Mouse (Mus musculus): ENCODE measurements around the gene Plac8. TPM values are rescaled to one million over a fixed set of nuclear protein-coding genes. Genes with fewer than 3 reads are reported as not detected.

The Plac8 gene
- total RNA-seq (2021): 1 to 10 TPM in 1 of 2 experiments, under 1 TPM in 1; 0.36 to 1.4 TPM

DNA sequence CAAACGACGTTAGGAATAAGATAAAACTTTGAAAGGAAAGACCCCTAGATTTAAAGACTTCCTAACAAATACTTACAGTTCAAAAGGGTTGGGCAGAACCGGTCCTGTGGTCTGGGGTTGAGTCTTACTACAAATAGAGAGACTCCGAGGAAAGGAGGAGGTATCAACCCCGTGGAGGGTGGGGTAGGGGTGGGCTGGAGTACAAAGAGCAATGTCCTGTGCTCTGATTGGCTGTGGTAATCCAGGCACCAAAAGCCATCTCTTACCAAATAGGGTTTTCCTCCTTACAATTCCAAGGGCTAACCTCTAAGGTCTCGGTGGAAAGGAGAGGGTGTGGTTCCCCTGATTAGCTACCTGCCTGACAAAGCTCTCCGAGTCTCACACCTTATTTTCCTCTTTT is at the start of gene Plac8:
TSS of gene Plac8 (minus strand) at position 177 of the 400 bp plus-strand sequence.
- DNase-seq (ENCODE audit: low spot score): no peak
- intact Hi-C loops (cut with DNase I): no loop called here

GRCm38 (mm10) chr5:100620952-100621351 is 48.9 kb upstream of the Plac8 start:
- intact Hi-C loops (cut with DNase I): no loop called here
- DNase-seq (ENCODE audit: low spot score): no peak

- intact Hi-C loops (cut with DNase I): no loop called here
- DNase-seq (ENCODE audit: low spot score): no peak
Observed at GRCm38 (mm10) chr5:100619586-100620275, 47.7 kb upstream of the Plac8 start.

DNA sequence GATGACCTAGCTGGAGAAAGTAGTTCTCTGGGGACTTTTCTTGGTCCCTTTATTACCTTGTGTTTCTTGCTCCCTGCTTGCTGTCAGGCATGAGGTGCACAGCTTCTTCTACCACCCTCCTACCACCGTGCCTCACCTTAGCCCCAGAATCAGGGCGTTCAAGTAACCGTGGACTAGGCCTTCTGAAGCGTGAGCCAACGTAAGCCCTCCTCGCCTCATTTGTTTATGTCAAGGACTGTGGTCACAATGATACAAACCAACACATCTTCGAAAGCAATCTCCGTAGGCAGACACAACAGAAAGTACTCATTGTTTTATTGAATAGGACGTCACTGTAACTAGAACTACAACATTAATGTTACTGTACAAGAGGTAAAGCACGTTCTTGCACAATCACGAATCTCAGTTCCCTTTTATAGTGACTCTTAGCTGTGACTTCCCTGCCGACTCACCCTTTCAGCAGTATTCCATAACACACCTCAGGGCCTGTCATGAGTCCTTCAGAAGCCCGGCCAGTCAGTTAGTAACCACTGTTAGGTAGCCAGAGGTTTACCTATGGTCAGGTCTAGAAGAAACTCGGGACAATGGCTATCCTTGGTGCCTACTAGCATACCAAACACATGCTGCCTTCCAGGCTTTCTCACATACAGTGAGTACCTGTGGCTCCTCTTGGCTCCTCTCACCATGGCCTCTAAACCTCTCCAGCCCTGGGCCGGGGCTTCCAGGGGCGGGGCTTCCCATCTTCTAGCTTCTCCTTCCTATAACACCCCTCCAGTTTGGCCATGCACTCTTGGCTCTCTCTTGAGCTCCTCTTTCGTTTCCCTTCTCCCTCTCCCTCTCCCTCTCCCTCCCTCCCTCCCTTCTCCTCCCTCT is 42.1 kb upstream of the Plac8 start:
- no peak for DNase-seq (ENCODE audit: low spot score)
- intact Hi-C loops (cut with DNase I): no loop called here

GRCm38 (mm10) chr5:100607868-100608267 is 35.8 kb upstream of the Plac8 start:
- intact Hi-C loops (cut with DNase I): no loop called here
- DNase-seq (ENCODE audit: low spot score): no peak

- DNase-seq (ENCODE audit: low spot score): no peak
- intact Hi-C loops (cut with DNase I): no loop called here
Observed at GRCm38 (mm10) chr5:100607090-100607762, 35.2 kb upstream of the Plac8 start.

GRCm38 (mm10) chr5:100605828-100606229 is 33.8 kb upstream of the Plac8 start:
- DNase-seq (ENCODE audit: low spot score): peak; percentile 52
- intact Hi-C loops (cut with DNase I): no loop called here

GRCm38 (mm10) chr5:100604061-100604460 is 32.0 kb upstream of the Plac8 start:
- intact Hi-C loops (cut with DNase I): no loop called here
- no peak for DNase-seq (ENCODE audit: low spot score)

DNA sequence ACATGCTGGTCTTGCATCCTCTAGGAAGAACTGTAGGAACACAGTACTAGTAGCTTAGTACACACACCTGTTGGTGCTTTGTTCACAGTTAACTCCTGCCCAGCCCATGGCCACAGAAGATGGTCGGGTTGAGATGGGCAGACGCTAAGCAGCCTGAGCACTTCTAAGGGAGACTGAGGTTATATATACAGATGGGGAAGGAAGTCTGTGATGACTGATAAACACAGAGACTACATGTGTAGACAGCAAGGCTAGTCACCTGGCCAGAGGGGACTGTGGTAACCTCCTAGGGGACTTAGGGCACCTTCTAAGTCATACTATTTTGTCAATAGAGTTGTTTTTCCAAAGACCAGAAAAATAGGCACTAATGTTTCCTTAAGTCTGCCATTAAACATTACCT is 29.8 kb upstream of the Plac8 start:
- intact Hi-C loops (cut with DNase I): no loop called here
- DNase-seq (ENCODE audit: low spot score): no peak

DNA sequence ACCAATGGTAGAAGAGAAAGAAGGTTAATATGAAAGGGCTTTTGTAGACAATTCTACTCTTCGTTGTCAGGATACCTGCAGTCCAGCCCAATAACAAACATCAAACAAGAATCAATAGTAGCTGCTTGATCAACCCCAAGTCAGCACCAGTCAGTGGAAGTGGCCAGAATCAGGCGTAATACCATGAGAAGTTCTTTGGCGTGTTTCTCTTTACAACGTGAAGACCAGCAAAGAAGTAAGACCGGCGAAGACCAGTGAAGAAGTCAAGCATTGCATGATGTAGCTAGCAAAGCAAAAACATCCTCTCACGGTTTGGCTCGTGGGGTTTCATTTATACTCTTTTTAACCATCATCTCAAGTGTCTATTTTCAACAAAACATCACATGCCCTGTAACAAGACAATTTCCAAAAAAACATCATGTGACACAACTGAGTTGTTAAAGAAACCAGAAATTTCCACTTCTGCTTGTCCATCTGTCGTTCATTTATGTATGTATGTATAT is 27.0 kb upstream of the Plac8 start:
- intact Hi-C loops (cut with DNase I): no loop called here

DNA sequence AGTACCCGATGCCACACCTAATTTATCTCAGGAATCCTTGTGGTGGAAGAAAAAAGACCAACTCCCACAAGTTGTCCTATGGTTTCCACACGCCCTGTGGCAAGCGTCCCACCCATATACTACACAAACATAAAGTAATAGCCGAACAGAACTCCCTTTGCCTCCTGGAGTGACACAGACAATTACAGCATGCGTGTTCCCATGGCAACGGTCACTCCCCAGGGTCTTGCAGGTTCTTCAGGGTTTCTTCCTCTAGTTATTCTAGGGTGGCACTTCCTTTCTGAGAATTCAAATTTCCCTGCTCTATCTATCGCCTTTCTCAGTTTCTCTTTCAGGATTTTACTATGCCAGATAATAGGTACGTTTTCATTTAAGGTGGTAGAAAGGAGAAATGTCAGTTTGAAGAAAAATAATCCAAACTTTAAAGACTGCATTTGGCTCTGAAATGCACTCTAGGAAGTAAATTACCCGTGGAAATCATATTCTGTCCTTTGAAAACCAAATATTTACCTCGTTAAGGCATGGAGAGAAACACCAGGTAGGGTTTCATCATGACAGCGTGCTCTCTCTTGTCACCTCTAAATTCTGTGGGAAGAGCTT is 25.9 kb upstream of the Plac8 start:
- intact Hi-C loops (cut with DNase I): no loop called here
- DNase-seq (ENCODE audit: low spot score): no peak

More for the DNA sequence above, 27.0 kb upstream of the Plac8 start:
- DNase-seq (ENCODE audit: low spot score): no peak

GRCm38 (mm10) chr5:100595999-100596398 is 24.0 kb upstream of the Plac8 start:
- DNase-seq (ENCODE audit: low spot score): no peak
- intact Hi-C loops (cut with DNase I): no loop called here

DNA sequence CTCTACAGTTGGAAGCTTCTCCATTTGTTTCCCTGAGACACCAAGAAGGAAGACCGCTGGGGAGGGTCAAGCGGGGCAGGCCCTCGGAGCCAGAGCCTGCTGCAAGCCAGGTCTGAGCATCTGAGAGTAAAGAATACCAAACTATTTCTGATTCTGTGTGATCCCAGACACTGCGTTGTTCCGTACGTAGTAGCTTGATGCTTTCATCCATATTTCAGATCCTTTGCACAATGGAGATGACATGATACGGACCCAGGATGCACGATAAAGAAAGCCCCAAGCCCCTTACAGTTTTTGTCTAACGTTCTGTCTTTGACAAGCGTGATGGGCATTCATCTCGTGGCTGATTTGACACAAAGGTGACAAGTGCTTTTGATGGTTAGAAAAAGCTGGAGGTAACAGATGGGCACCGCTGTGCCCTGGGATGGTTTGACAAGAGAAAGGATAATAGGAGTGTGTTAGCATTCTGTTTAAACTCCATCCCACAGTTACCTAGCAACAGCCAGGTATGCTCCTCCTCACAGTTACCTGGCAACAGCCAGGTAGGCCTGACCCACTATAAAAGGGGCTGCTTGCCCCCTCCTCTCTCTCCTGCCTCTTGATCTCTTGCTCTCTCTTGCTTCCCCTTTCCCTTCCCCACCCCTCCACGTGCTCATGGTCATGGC is 22.9 kb upstream of the Plac8 start:
- intact Hi-C loops (cut with DNase I): no loop called here
- DNase-seq (ENCODE audit: low spot score): no peak

DNA sequence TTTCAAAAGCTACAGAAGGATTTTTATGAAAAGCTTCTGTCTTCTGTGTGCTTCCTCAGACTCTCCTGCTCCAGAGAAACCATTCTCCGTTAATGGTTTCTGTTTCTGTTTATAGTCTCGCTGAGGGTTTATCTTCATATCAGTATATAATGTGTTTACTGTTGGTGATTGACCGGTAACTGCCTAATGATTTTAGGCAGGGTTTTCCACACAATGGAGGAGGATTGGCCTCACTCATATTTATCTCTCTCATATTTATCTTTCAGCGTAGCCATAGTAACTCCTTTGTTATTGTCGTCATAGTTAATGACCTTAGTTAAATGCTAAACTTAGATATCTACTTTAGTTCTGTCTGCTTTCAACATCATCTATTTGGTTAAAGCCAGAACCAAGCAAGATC is 18.5 kb upstream of the Plac8 start:
- intact Hi-C loops (cut with DNase I): no loop called here
- DNase-seq (ENCODE audit: low spot score): no peak

GRCm38 (mm10) chr5:100587626-100588025 is 15.6 kb upstream of the Plac8 start:
- DNase-seq (ENCODE audit: low spot score): no peak
- intact Hi-C loops (cut with DNase I): no loop called here

DNA sequence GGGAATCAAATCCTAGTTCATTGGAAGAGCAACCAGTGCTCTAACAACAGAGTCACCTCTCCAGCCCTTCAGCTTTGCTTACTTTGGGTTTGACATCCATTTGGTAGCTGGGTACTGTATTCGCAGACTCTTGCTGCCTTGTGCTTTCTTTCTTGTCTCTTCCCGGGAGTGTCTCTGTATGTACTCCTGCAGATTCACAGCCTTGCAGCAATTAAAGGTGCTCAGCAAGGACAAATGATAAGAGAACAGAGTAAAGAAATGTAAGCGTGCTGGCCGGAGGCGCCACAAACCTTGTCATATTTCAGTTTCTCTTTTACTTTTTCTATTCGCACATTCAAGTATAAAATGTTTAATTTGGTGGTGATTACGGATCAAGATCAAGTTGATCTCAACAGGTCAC is 15.1 kb upstream of the Plac8 start:
- intact Hi-C loops (cut with DNase I): no loop called here
- no peak for DNase-seq (ENCODE audit: low spot score)

- no peak for DNase-seq (ENCODE audit: low spot score)
- intact Hi-C loops (cut with DNase I): no loop called here
Observed at GRCm38 (mm10) chr5:100585657-100586056, 13.6 kb upstream of the Plac8 start.

- intact Hi-C loops (cut with DNase I): no loop called here
- DNase-seq (ENCODE audit: low spot score): no peak
Observed at GRCm38 (mm10) chr5:100585206-100585644, 13.2 kb upstream of the Plac8 start.

DNA sequence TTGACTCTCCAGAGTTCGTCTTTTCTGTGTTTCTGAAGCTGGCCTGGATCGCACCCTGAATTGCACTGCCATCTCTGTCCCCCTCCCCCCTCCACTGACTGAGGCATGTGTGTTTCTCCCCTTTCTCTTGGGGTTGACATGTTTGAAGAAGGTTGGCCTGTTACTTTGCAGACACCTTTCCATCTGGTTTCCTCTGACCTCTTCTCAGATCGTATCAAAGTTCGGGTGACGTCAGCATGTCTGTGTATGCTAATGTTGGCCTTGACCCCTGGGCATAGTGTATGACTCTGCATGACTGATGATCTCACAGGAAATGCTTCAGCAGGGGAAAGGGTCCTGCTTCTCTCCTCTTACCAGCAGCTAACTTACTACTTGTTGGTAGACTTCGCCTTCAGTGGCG is 11.0 kb upstream of the Plac8 start:
- DNase-seq (ENCODE audit: low spot score): no peak
- intact Hi-C loops (cut with DNase I): no loop called here

DNA sequence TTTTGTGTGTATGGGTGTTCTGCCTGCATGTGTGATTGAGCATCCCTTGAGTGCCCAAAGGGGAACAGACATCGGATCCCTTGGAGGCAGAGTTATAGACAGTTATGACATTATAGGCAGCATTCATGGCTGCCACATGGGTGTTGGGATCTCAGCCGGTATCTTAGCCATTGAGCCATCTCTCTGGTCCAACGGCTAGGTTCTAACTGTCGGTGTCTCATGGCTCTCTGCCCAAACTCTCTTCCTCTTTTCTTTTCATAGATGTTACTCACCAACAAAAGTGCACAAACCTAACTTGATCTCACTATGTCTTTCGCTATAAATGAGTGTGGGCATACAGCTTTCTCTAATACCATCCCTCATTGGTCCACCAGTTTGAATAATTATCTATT is 10.4 kb upstream of the Plac8 start:
- intact Hi-C loops (cut with DNase I): no loop called here
- DNase-seq (ENCODE audit: low spot score): no peak

Measured in heart, postnatal 25 days (tissue).